ENCODE assay signal across 1 mouse cellular context in the genomic region with DNA sequence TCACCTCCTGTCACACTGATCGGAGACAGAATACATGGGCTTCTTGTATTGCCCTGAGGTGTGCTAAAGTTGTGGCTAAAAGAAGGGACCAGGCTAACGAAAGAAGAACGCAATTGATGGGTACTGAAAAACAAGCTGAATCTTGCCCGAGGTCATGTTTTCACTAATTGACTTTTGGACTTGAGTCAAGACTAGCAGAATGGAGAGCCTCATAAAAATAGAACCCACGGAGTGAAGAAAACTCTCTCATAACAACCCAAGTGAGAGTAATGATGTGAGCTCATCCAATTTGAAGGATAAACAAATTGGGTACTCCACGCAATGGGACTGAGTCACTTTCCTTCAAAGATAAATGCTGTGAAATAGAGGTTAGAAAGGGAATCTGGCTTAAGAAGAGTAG.
TF ChIP-seq lines count a peak whose summit lies in the region.

No protein-coding gene starts in this region.

TF ChIP-seq in CH12.LX, 34 proteins besides CTCF, POLR2A, EP300 and RAD21 (continued from another document):
- TF ChIP-seq CHD1 (IDR thresholded peaks at IDR 0.05; ENCODE audit: low read depth, low read length), result peak; percentile 53; the same call in 1 of the 2 replicates
